Mouse (Mus musculus) liver, embryonic 16.5 days (tissue): ENCODE results near the gene Slx4ip. TPM values are rescaled to one million over a fixed set of nuclear protein-coding genes. Genes with fewer than 3 reads are reported as not detected.
"Not testable (repeated sequence)": the region's sequence is repeated elsewhere in the genome, so short reads cannot be mapped to it uniquely, and the experiment has no call there.

Experiments
- ATAC-seq: fragments of 200-750 bp; cut with Nextera tagmentation; 2 replicates; pipeline ENCODE4 v1.8.0; 2017; ENCODE audit warnings: low read depth, mild to moderate bottlenecking, moderate number of reproducible peaks, moderate library complexity
- H3K27ac ChIP-seq: fragments of 300-500 bp; sonication (generic); 2 replicates; pipeline ENCODE4 v1.5.1; 2014; ENCODE audit warnings: mild to moderate bottlenecking, low read length
- H3K27me3 ChIP-seq: fragments of 300-500 bp; sonication (generic); 2 replicates; pipeline ENCODE4 v1.6.1; 2014; ENCODE audit warnings: low read depth, low read length, mixed read lengths; ENCODE audit not compliant: control insufficient read depth, insufficient read depth
- H3K36me3 ChIP-seq: fragments of 300-500 bp; sonication (generic); 2 replicates; pipeline ENCODE4 v1.6.1; 2014; ENCODE audit warnings: mild to moderate bottlenecking; ENCODE audit not compliant: control insufficient read depth, insufficient read depth
- H3K4me1 ChIP-seq: fragments of 300-500 bp; sonication (generic); 2 replicates; pipeline ENCODE4 v1.6.1; 2014; ENCODE audit warnings: low read depth, low read length, mixed read lengths; ENCODE audit not compliant: control insufficient read depth
- H3K4me2 ChIP-seq: fragments of 300-500 bp; sonication (generic); 2 replicates; pipeline ENCODE4 v1.6.1; 2014; ENCODE audit warnings: low read depth, low read length, mixed read lengths
- H3K4me3 ChIP-seq: fragments of 300-500 bp; sonication (generic); 2 replicates; pipeline ENCODE4 v1.5.1; 2014; ENCODE audit warnings: low read depth, mild to moderate bottlenecking, low read length
- H3K9ac ChIP-seq: fragments of 300-500 bp; sonication (generic); 2 replicates; pipeline ENCODE4 v1.6.1; 2014; ENCODE audit warnings: low read depth, low read length
- H3K9me3 ChIP-seq: fragments of 300-500 bp; sonication (generic); replicated peaks from 2 replicates; pipeline ENCODE4 v1.6.1; 2016; ENCODE audit warnings: low read length; ENCODE audit not compliant: control insufficient read depth
- WGBS: fragments of 180-500 bp; shearing (Covaris S2); extraction: QIAGEN DNeasy Blood & Tissue Kit; methylation state at CpG from one replicate; pipeline ENCODE4 v1.1.7; 2014; ENCODE audit not compliant: insufficient replicate concordance; 5-methylcytosine and 5-hydroxymethylcytosine counted together
- polyA plus RNA-seq: library from polyadenylated mRNA; unstranded; fragments of >200 nt; fragmentation: Nextera tagmentation; extraction: Ambion mirVana; gene quantifications from 2 replicates; pipeline ENCODE4 v1.2.1, GENCODE M21; 2015

The Slx4ip gene
- polyA plus RNA-seq: 2.3 and 2.7 TPM in 2 replicates

- no peaks in the 10 kb centered on the region for H3K36me3 ChIP-seq
- H3K4me1 ChIP-seq: peaks cover 13% of the 10 kb centered on the region
- peak within 1 kb of the TSS; percentile 97 for H3K27ac ChIP-seq
- WGBS: under 1% methylated on average over 49 of the region's 49 CpGs
- peak within 1 kb of the TSS; percentile 96 for H3K4me3 ChIP-seq
- H3K27me3 ChIP-seq: no peaks in the 10 kb centered on the region
- H3K9ac ChIP-seq: peak within 1 kb of the TSS; percentile 87
- ATAC-seq: peak; percentile 93
- no peaks in the 10 kb centered on the region for H3K9me3 ChIP-seq
- peak within 1 kb of the TSS; percentile 53 for H3K4me2 ChIP-seq
These were observed at the start of gene Slx4ip, which contains the start of the genes AL731706.1 and Mkks for GRCm38 (mm10) chr2:136891068-136891950. TSS of gene Slx4ip (plus strand) at chr2:136891218. TSS of gene AL731706.1 (minus strand) at chr2:136891389. TSS of gene Mkks (minus strand) at chr2:136891389.

GRCm38 (mm10) chr2:136850366-136850765, 40.7 kb upstream of the Slx4ip start:
- Histone ChIP-seq H3K27ac (no peak overlapping the region), H3K9me3 (no peaks in the 10 kb centered on the region), H3K27me3 (no peaks in the 10 kb centered on the region), H3K36me3 (no peaks in the 10 kb centered on the region), H3K4me1 (no peaks in the 10 kb centered on the region), H3K4me3 (no peak overlapping the region), H3K9ac (no peak overlapping the region), H3K4me2 (no peak overlapping the region)
- no peak for ATAC-seq
- WGBS: 38% methylated on average over 3 of the region's 3 CpGs

GRCm38 (mm10) chr2:136854543-136855388, 36.3 kb upstream of the Slx4ip start:
- H3K27me3 ChIP-seq: no peaks in the 10 kb centered on the region
- no peak overlapping the region for H3K4me2 ChIP-seq
- no peaks in the 10 kb centered on the region for H3K4me1 ChIP-seq
- 47% methylated on average over 5 of the region's 5 CpGs for WGBS
- no peak for ATAC-seq
- H3K27ac ChIP-seq: no peak overlapping the region
- H3K36me3 ChIP-seq: no peaks in the 10 kb centered on the region
- H3K4me3 ChIP-seq: no peak overlapping the region
- H3K9ac ChIP-seq: no peak overlapping the region
- no peaks in the 10 kb centered on the region for H3K9me3 ChIP-seq

- Histone ChIP-seq H3K4me2 (no peak within 1 kb of the TSS), H3K36me3 (peaks cover 12% of the 10 kb centered on the region), H3K4me3 (no peak within 1 kb of the TSS), H3K9me3 (no peaks in the 10 kb centered on the region), H3K9ac (no peak within 1 kb of the TSS), H3K4me1 (peaks cover 6% of the 10 kb centered on the region), H3K27me3 (no peaks in the 10 kb centered on the region), H3K27ac (no peak within 1 kb of the TSS)
- 67% methylated on average over 2 of the region's 2 CpGs for WGBS
- ATAC-seq: no peak
These were observed 5.4 kb upstream of the Slx4ip start, which contains the start of gene AL731706.2 for GRCm38 (mm10) chr2:136885579-136885978. TSS of gene AL731706.2 (minus strand) at chr2:136885679.

GRCm38 (mm10) chr2:136886846-136887245, 4.2 kb upstream of the Slx4ip start:
- ATAC-seq: no peak
- H3K4me3 ChIP-seq: no peak overlapping the region
- no peak overlapping the region for H3K9ac ChIP-seq
- H3K4me2 ChIP-seq: no peak overlapping the region
- peaks cover 4% of the 10 kb centered on the region for H3K36me3 ChIP-seq
- no peaks in the 10 kb centered on the region for H3K27me3 ChIP-seq
- peaks cover 6% of the 10 kb centered on the region for H3K4me1 ChIP-seq
- WGBS: 62% methylated on average over 4 of the region's 4 CpGs
- H3K27ac ChIP-seq: no peak overlapping the region
- no peaks in the 10 kb centered on the region for H3K9me3 ChIP-seq

GRCm38 (mm10) chr2:136890716-136891067, 326 bp upstream of the Slx4ip start:
- peak overlapping the region; percentile 96 for H3K4me3 ChIP-seq
- peak overlapping the region; percentile 87 for H3K9ac ChIP-seq
- peaks cover 11% of the 10 kb centered on the region for H3K4me1 ChIP-seq
- 3% methylated on average over 15 of the region's 15 CpGs for WGBS
- H3K9me3 ChIP-seq, H3K27me3 ChIP-seq, H3K36me3 ChIP-seq: not testable (repeated sequence)
- H3K4me2 ChIP-seq: peak overlapping the region; percentile 53
- ATAC-seq: peak; percentile 71
- peak overlapping the region; percentile 97 for H3K27ac ChIP-seq

- Histone ChIP-seq H3K4me1 (peaks cover 14% of the 10 kb centered on the region), H3K4me2 (peak overlapping the region; percentile 49), H3K9me3 (no peaks in the 10 kb centered on the region), H3K27me3 (no peaks in the 10 kb centered on the region), H3K4me3 (peak overlapping the region; percentile 96), H3K27ac (peak overlapping the region; percentile 97), H3K36me3 (no peaks in the 10 kb centered on the region), H3K9ac (peak overlapping the region; percentile 87)
- WGBS: 0% methylated on average over 23 of the region's 23 CpGs
- peak; percentile 64 for ATAC-seq
These were observed 943 bp downstream of the Slx4ip start for GRCm38 (mm10) chr2:136891951-136892371.

- no peak overlapping the region for H3K27ac ChIP-seq
- ATAC-seq: no peak
- H3K9me3 ChIP-seq: no peaks in the 10 kb centered on the region
- H3K9ac ChIP-seq: no peak overlapping the region
- no peak overlapping the region for H3K4me3 ChIP-seq
- 41% methylated on average over 2 of the region's 2 CpGs for WGBS
- peaks cover 14% of the 10 kb centered on the region for H3K4me1 ChIP-seq
- no peak overlapping the region for H3K4me2 ChIP-seq
- H3K27me3 ChIP-seq: no peaks in the 10 kb centered on the region
- no peaks in the 10 kb centered on the region for H3K36me3 ChIP-seq
These were observed 3.5 kb downstream of the Slx4ip start for GRCm38 (mm10) chr2:136894494-136894893.
